Mouse (Mus musculus) hindbrain, embryonic 10.5 days (tissue): ENCODE data around the gene Gm13285. TPM values are rescaled to one million over a fixed set of nuclear protein-coding genes. Genes with fewer than 3 reads are reported as not detected.

Experiments used
- polyA plus RNA-seq: library from polyadenylated mRNA; unstranded; fragments of >200 nt; fragmentation: Nextera tagmentation; extraction: Ambion mirVana; gene quantifications from 2 replicates; pipeline ENCODE4 v1.2.1, GENCODE M21; 2016

The Gm13285 gene
- polyA plus RNA-seq, 1 experiment from 2014 or later = 0.10 TPM

Other genes starting within 250 kb of the Gm13285 start
- gene Ifna15, start 241.4 kb upstream of the Gm13285 start, polyA plus RNA-seq = not detected in 2 replicates
- gene Ifna14, start 227.9 kb upstream of the Gm13285 start, polyA plus RNA-seq = not detected in 2 replicates
- gene Ifna9, start 207.3 kb upstream of the Gm13285 start, polyA plus RNA-seq = not detected in 2 replicates
- not detected in 2 replicates for gene Ifna12, start 196.3 kb upstream of the Gm13285 start, polyA plus RNA-seq
- not detected in 2 replicates for gene C87499, start 165.3 kb upstream of the Gm13285 start, polyA plus RNA-seq
- not detected in 2 replicates for gene Ifna13, start 155.2 kb upstream of the Gm13285 start, polyA plus RNA-seq
- gene Ifna16, start 122.7 kb upstream of the Gm13285 start, polyA plus RNA-seq = not detected in 2 replicates
- gene Ifna2, start 115.8 kb upstream of the Gm13285 start, polyA plus RNA-seq = not detected in 2 replicates
- gene Ifnab, start 108.3 kb upstream of the Gm13285 start, polyA plus RNA-seq = not detected in 2 replicates
- gene Gm26566, start 77.9 kb upstream of the Gm13285 start, polyA plus RNA-seq = 0.68 and 1.3 TPM in 2 replicates
- gene Klhl9, start 77.2 kb upstream of the Gm13285 start, polyA plus RNA-seq = 74.4 and 90.5 TPM in 2 replicates
- gene Gm13271, start 44.8 kb upstream of the Gm13285 start, polyA plus RNA-seq = not detected in 2 replicates
- gene Gm13283, start 39.5 kb upstream of the Gm13285 start, polyA plus RNA-seq = 0.34 TPM in 1 of 2 replicates, not detected in the other
- gene Gm13290, start 25.8 kb upstream of the Gm13285 start, polyA plus RNA-seq = 0.22 TPM in 1 of 2 replicates, not detected in the other
- not detected in 2 replicates for gene Gm13289, start 22.7 kb upstream of the Gm13285 start, polyA plus RNA-seq
- not detected in 2 replicates for gene Gm13272, start 19.8 kb upstream of the Gm13285 start, polyA plus RNA-seq
- gene Ifnz, start 17.5 kb upstream of the Gm13285 start, polyA plus RNA-seq = 0.31 TPM in 1 of 2 replicates, not detected in the other
- gene Gm13276, start 14.0 kb upstream of the Gm13285 start, polyA plus RNA-seq = not detected in 2 replicates
- not detected in 2 replicates for gene Gm13277, start 11.0 kb upstream of the Gm13285 start, polyA plus RNA-seq
- gene Gm13278, start 8.1 kb upstream of the Gm13285 start, polyA plus RNA-seq = not detected in 2 replicates
- gene Gm13275, start 5.2 kb upstream of the Gm13285 start, polyA plus RNA-seq = not detected in 2 replicates
- gene Gm13279, start 2.3 kb upstream of the Gm13285 start, polyA plus RNA-seq = not detected in 2 replicates
- gene Gm13287, start 3.6 kb downstream of the Gm13285 start, polyA plus RNA-seq = not detected in 2 replicates
- gene Gm13288, start 5.9 kb downstream of the Gm13285 start, polyA plus RNA-seq = not detected in 2 replicates
- not detected in 2 replicates for gene Ifna7, start 16.6 kb downstream of the Gm13285 start, polyA plus RNA-seq
- gene Ifna11, start 20.3 kb downstream of the Gm13285 start, polyA plus RNA-seq = not detected in 2 replicates
- gene Ifna6, start 27.8 kb downstream of the Gm13285 start, polyA plus RNA-seq = not detected in 2 replicates
- gene Ifna5, start 35.9 kb downstream of the Gm13285 start, polyA plus RNA-seq = not detected in 2 replicates
- not detected in 2 replicates for gene Ifna4, start 42.2 kb downstream of the Gm13285 start, polyA plus RNA-seq
- not detected in 2 replicates for gene Ifna1, start 50.4 kb downstream of the Gm13285 start, polyA plus RNA-seq
- gene Ifne, start 80.5 kb downstream of the Gm13285 start, polyA plus RNA-seq = not detected in 2 replicates